Mouse (Mus musculus) erythroblast, embryonic 14.5 days (primary cell): ENCODE measurements around the gene Sapcd1. TPM values are rescaled to one million over a fixed set of nuclear protein-coding genes. Genes with fewer than 3 reads are reported as not detected.
"Not testable (repeated sequence)": the region's sequence is repeated elsewhere in the genome, so short reads cannot be mapped to it uniquely, and the experiment has no call there.

ENCODE experiments used
- H3K27me3 ChIP-seq: 2 replicates; pipeline ENCODE4 v1.6.1; 2012; ENCODE audit warnings: inconsistent platforms; ENCODE audit not compliant: control insufficient read depth
- H3K36me3 ChIP-seq: 2 replicates; pipeline ENCODE4 v1.6.1; 2012; ENCODE audit warnings: mild to moderate bottlenecking, inconsistent platforms; ENCODE audit not compliant: control insufficient read depth
- H3K4me1 ChIP-seq: 2 replicates; pipeline ENCODE4 v1.6.1; 2012; ENCODE audit warnings: inconsistent platforms; ENCODE audit not compliant: control insufficient read depth
- H3K4me3 ChIP-seq: replicated peaks from 2 replicates; pipeline ENCODE3; 2012; ENCODE audit warnings: moderate library complexity, mild to moderate bottlenecking, inconsistent platforms
- H3K9me3 ChIP-seq: 2 replicates; pipeline ENCODE4 v1.6.1; 2012; ENCODE audit warnings: low read length, inconsistent platforms, mixed read lengths; ENCODE audit not compliant: control insufficient read depth
- GATA1 ChIP-seq: IDR thresholded peaks from 2 replicates; pipeline ENCODE4 v1.6.1; 2012; ENCODE audit warnings: low read length, inconsistent platforms, mixed read lengths
- TAL1 ChIP-seq: IDR thresholded peaks from 3 replicates; pipeline ENCODE4 v1.6.1; 2012; ENCODE audit warnings: low read length, inconsistent platforms, mixed read lengths
- polyA plus RNA-seq: library from polyadenylated mRNA; stranded (reverse); fragments of >175 nt; gene quantifications from 2 replicates; pipeline ENCODE4 v1.2.3, GENCODE M21; 2012

Gene Sapcd1
- polyA plus RNA-seq, 1 experiment, result 0.87 TPM

- Histone ChIP-seq H3K27me3 (no peaks in the 10 kb centered on the region), H3K36me3 (peaks cover 64% of the 10 kb centered on the region), H3K9me3 (no peaks in the 10 kb centered on the region), H3K4me3 (no peak overlapping the region), H3K4me1 (peaks cover 41% of the 10 kb centered on the region)
- TF ChIP-seq GATA1 (no peak), TAL1 (no peak)
Observed at GRCm38 (mm10) chr17:35005158-35005557, 22.7 kb downstream of the Sapcd1 start.

GRCm38 (mm10) chr17:35004075-35004717 lies 23.6 kb downstream of the Sapcd1 start:
- no peaks in the 10 kb centered on the region for H3K9me3 ChIP-seq
- H3K4me1 ChIP-seq, result peaks cover 49% of the 10 kb centered on the region
- H3K27me3 ChIP-seq, result no peaks in the 10 kb centered on the region
- peaks cover 60% of the 10 kb centered on the region for H3K36me3 ChIP-seq
- no peak for TF ChIP-seq GATA1
- H3K4me3 ChIP-seq, result no peak overlapping the region

DNA sequence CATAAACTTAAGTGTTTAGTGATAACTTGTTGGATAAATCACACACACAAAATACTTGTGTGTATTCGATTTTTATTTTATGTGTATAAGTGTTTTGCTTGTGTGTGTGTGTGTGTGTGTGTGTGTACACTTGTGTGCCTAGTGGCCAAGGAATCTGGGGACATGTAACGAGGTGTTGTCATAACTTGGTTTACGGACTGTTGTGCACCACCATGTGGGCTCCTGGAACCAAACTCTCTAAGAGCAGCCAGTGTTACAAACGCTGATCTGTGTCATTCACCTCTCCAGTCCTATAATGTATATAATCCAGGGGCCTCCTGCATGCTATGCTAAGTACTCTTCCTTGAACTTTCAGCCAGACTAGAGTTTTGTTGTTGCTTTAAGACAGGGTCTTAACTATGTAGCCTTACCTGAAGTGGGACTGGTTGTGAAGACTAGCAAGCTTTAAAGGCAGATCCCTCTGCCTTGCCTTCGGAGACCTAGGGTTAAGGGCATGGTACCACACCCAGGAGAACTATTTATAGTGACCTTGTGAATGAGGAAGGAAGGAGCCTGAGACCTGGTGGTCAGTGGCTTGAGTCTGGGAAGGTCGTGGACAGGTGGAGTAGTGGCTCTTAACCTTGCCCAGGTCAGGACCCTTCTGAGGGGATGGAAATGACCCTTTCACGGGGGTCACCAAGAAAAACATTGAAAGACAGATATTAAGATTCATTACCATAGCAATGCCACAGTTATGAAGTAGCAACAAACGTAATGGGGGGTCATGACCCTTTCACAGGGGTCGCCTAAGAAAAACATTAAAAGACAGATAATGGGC lies 24.6 kb downstream of the Sapcd1 start:
- Histone ChIP-seq H3K9me3 (no peaks in the 10 kb centered on the region), H3K4me3 (peak overlapping the region; percentile 87), H3K27me3 (no peaks in the 10 kb centered on the region), H3K4me1 (peaks cover 59% of the 10 kb centered on the region), H3K36me3 (peaks cover 60% of the 10 kb centered on the region)
- no peak for TF ChIP-seq TAL1

GRCm38 (mm10) chr17:35002153-35002865 lies 25.5 kb downstream of the Sapcd1 start:
- Histone ChIP-seq H3K27me3 (no peaks in the 10 kb centered on the region), H3K36me3 (peaks cover 62% of the 10 kb centered on the region), H3K4me1 (peaks cover 68% of the 10 kb centered on the region), H3K9me3 (no peaks in the 10 kb centered on the region), H3K4me3 (peak overlapping the region; percentile 87)
- TF ChIP-seq TAL1 (no peak), GATA1 (no peak)

GRCm38 (mm10) chr17:35001452-35002152 lies 26.2 kb downstream of the Sapcd1 start:
- no peak for TF ChIP-seq TAL1
- peak overlapping the region; percentile 87 for H3K4me3 ChIP-seq
- peaks cover 62% of the 10 kb centered on the region for H3K36me3 ChIP-seq
- H3K27me3 ChIP-seq, result no peaks in the 10 kb centered on the region
- no peaks in the 10 kb centered on the region for H3K9me3 ChIP-seq
- peaks cover 75% of the 10 kb centered on the region for H3K4me1 ChIP-seq

DNA sequence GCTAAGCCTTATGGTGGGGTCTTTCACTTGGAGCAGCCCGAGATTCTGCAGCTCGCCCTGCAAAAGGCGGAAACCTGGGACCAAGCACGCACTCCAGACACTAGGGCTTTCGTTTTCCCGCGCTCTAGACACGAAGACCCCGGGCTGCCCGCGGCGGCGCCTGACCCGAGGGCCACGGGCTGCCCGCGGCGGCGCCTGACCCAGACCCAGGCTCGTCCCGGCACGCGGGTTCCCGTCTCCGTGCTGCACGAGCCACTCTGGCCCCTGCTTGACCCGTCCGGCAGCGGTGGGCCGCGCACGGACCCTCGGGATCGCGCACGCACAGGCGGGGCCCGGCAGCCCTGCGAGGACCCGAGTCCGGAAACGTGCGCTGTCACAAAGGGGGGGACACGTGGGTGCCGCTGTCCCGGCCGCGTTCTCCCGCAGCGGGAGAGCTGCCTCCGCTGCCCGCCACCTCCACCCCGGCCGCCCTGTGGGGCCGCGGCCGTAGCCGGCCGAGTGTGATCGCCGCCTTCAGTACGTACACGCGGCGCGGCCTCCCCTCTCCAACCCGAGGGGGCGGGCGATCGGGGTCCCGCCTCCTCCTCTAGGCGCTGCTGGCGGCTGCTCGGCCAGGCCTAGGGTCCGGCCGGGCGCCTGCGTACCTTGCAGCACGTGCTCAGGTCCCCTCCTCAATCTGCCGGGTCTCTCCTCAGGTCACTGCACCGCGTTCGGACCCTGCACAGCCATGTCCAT lies 26.9 kb downstream of the Sapcd1 start, which contains the start of gene Vars:
Gene Vars, plus strand, starts transcription at position 271 of the 735 bp plus-strand sequence.
- peaks cover 80% of the 10 kb centered on the region for H3K4me1 ChIP-seq

DNA sequence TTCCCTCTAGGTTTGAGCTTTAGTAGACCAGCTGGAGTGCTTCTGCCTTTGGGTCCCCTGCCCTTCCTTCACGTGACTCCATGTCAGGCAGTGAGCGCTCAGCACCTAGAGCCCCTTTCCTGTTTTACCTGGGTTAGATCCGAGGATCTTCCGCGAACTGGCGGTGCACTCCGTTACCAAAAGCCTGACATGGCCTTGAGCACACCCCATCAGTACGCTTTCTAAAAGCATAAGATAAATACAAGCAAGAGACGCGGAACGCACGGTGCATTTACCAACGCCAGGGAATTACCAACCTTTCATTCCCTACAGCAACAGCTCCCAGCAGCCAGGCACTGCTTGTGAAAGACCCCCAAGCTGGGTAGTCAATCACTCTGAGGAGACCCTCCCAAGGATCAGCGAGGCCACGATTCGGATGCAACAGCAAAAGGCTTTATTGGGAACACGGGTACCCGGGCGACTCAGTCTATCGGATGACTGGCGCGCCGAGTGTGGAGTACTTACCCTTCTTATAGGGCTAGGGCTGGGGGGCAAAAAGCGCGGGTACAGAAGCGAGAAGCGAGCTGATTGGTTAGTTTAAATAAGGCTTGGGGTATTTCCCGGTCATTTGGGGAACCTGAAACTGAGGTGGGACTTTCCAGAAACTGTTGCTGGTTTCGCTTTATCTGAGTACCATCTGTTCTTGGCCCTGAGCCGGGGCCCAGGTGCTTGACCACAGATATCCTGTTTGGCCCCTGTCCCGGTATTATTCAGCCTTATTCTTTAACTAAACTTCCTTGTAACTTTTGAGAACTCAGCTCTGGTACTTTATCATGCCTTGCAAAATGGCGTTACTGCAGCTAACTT lies 27.7 kb downstream of the Sapcd1 start:
- peaks cover 78% of the 10 kb centered on the region for H3K4me1 ChIP-seq
- not testable (repeated sequence) for H3K27me3 ChIP-seq, H3K9me3 ChIP-seq
- peaks cover 60% of the 10 kb centered on the region for H3K36me3 ChIP-seq
- peak overlapping the region; percentile 87 for H3K4me3 ChIP-seq

More for the DNA sequence above, 26.9 kb downstream of the Sapcd1 start, which contains the start of gene Vars:
- no peaks in the 10 kb centered on the region for H3K27me3 ChIP-seq
- no peak for TF ChIP-seq TAL1
- TF ChIP-seq GATA1, result no peak
- no peaks in the 10 kb centered on the region for H3K9me3 ChIP-seq
- H3K4me3 ChIP-seq, result peak within 1 kb of the TSS; percentile 87
- H3K36me3 ChIP-seq, result peaks cover 63% of the 10 kb centered on the region
